Mouse (Mus musculus): ENCODE measurements around the gene Rpl13. TPM values are rescaled to one million over a fixed set of nuclear protein-coding genes. Genes with fewer than 3 reads are reported as not detected.

Gene Rpl13
- polyA plus RNA-seq, 1 experiment, result 3,059 TPM

- no peak overlapping the region for H3ac ChIP-seq (ENCODE audit: control insufficient read depth, insufficient read length)
- H3K4me2 ChIP-seq (ENCODE audit: low read depth), result no peak overlapping the region
- no peaks in the 10 kb centered on the region for H3K27me3 ChIP-seq (ENCODE audit: control insufficient read depth, insufficient read depth, insufficient read length)
- H3K36me3 ChIP-seq (ENCODE audit: control insufficient read depth, insufficient read depth), result peaks cover 25% of the 10 kb centered on the region
- TF ChIP-seq POLR2A (IDR thresholded peaks at IDR 0.05; ENCODE audit: insufficient read length, low read depth) (no peak), POLR2AphosphoS2 (IDR thresholded peaks at IDR 0.05; ENCODE audit: insufficient read length, low read depth) (no peak), E2F4 (IDR thresholded peaks at IDR 0.05; ENCODE audit: insufficient read depth) (no peak), MAX (IDR thresholded peaks at IDR 0.05; ENCODE audit: low read depth) (no peak), USF1 (IDR thresholded peaks at IDR 0.05; ENCODE audit: low read depth) (no peak), CEBPB (IDR thresholded peaks at IDR 0.05; ENCODE audit: insufficient read depth, poor library complexity, severe bottlenecking) (no peak), REST (IDR thresholded peaks at IDR 0.05; ENCODE audit: insufficient read depth, insufficient read length) (no peak), MYOG (IDR thresholded peaks at IDR 0.05; ENCODE audit: control insufficient read depth in 1 of 3, insufficient read depth in 1 of 3, insufficient read length in 2 of 3, low read depth in 2 of 3) (no peak), TCF3 (IDR thresholded peaks at IDR 0.05; ENCODE audit: insufficient read length, low read depth) (no peak), TCF12 (IDR thresholded peaks at IDR 0.05; ENCODE audit: insufficient read depth, poor library complexity, severe bottlenecking) (no peak), SRF (IDR thresholded peaks at IDR 0.05; ENCODE audit: control insufficient read depth, insufficient read length, low read depth) (no peak), MYOD1 (IDR thresholded peaks at IDR 0.05; ENCODE audit: control insufficient read depth in 1 of 3, insufficient read length in 2 of 3, low read depth in 2 of 3) (no peak)
- H3K79me2 ChIP-seq (ENCODE audit: control insufficient read depth, insufficient read depth), result peaks cover 14% of the 10 kb centered on the region
- H3K4me3 ChIP-seq, result no peak overlapping the region
These were observed 5.9 kb downstream of the Rpl13 start for GRCm38 (mm10) chr8:123108010-123108409.

DNA sequence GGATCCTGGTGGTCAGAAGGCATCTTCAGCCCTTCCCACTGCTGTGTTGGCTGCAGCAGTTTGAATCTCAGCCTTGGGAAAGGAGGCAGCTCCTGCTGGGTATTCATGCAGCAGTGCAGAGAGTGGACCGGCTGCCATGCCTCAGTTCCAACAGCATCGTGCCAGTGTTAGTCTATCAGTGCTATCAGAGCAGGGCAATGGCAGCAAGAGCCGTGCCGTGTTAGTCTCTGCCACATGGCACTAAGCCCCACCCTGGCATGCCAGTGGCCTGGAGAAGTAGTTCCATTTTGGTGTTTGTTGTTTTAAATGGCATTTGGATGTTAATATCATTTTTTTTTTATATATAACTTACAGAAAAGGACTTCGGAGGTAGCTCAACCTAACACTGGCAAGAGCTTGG, 6.8 kb downstream of the Rpl13 start:
- no peak for TF ChIP-seq MAX (IDR thresholded peaks at IDR 0.05; ENCODE audit: low read depth)
- no peak for TF ChIP-seq REST (IDR thresholded peaks at IDR 0.05; ENCODE audit: insufficient read depth, insufficient read length)
- TF ChIP-seq TCF12 (IDR thresholded peaks at IDR 0.05; ENCODE audit: insufficient read depth, poor library complexity, severe bottlenecking), result no peak
- TF ChIP-seq MYOD1 (IDR thresholded peaks at IDR 0.05; ENCODE audit: control insufficient read depth in 1 of 3, insufficient read length in 2 of 3, low read depth in 2 of 3), result no peak
- no peak for TF ChIP-seq CEBPB (IDR thresholded peaks at IDR 0.05; ENCODE audit: insufficient read depth, poor library complexity, severe bottlenecking)
- TF ChIP-seq POLR2A (IDR thresholded peaks at IDR 0.05; ENCODE audit: insufficient read length, low read depth), result no peak
- H3K4me3 ChIP-seq, result no peak overlapping the region
- H3K36me3 ChIP-seq (ENCODE audit: control insufficient read depth, insufficient read depth), result peaks cover 21% of the 10 kb centered on the region
- no peak overlapping the region for H3K4me2 ChIP-seq (ENCODE audit: low read depth)
- H3ac ChIP-seq (ENCODE audit: control insufficient read depth, insufficient read length), result no peak overlapping the region
- H3K27me3 ChIP-seq (ENCODE audit: control insufficient read depth, insufficient read depth, insufficient read length), result no peaks in the 10 kb centered on the region
- peaks cover 5% of the 10 kb centered on the region for H3K79me2 ChIP-seq (ENCODE audit: control insufficient read depth, insufficient read depth)

- peaks cover 5% of the 10 kb centered on the region for H3K36me3 ChIP-seq (ENCODE audit: control insufficient read depth, insufficient read depth)
- H3K4me2 ChIP-seq (ENCODE audit: low read depth), result no peak overlapping the region
- H3K4me3 ChIP-seq, result no peak overlapping the region
- TF ChIP-seq MYOD1 (IDR thresholded peaks at IDR 0.05; ENCODE audit: control insufficient read depth in 1 of 3, insufficient read length in 2 of 3, low read depth in 2 of 3), result no peak
- TF ChIP-seq TCF12 (IDR thresholded peaks at IDR 0.05; ENCODE audit: insufficient read depth, poor library complexity, severe bottlenecking), result no peak
- TF ChIP-seq MAX (IDR thresholded peaks at IDR 0.05; ENCODE audit: low read depth), result no peak
- no peak for TF ChIP-seq E2F4 (IDR thresholded peaks at IDR 0.05; ENCODE audit: insufficient read depth)
- TF ChIP-seq POLR2A (IDR thresholded peaks at IDR 0.05; ENCODE audit: insufficient read length, low read depth), result no peak
- no peak for TF ChIP-seq POLR2AphosphoS2 (IDR thresholded peaks at IDR 0.05; ENCODE audit: insufficient read length, low read depth)
- no peak for TF ChIP-seq SRF (IDR thresholded peaks at IDR 0.05; ENCODE audit: control insufficient read depth, insufficient read length, low read depth)
- TF ChIP-seq MYOG (IDR thresholded peaks at IDR 0.05; ENCODE audit: control insufficient read depth in 1 of 3, insufficient read depth in 1 of 3, insufficient read length in 2 of 3, low read depth in 2 of 3), result no peak
- no peak for TF ChIP-seq REST (IDR thresholded peaks at IDR 0.05; ENCODE audit: insufficient read depth, insufficient read length)
- no peak for TF ChIP-seq TCF3 (IDR thresholded peaks at IDR 0.05; ENCODE audit: insufficient read length, low read depth)
- TF ChIP-seq CEBPB (IDR thresholded peaks at IDR 0.05; ENCODE audit: insufficient read depth, poor library complexity, severe bottlenecking), result no peak
- TF ChIP-seq USF1 (IDR thresholded peaks at IDR 0.05; ENCODE audit: low read depth), result no peak
- H3K79me2 ChIP-seq (ENCODE audit: control insufficient read depth, insufficient read depth), result no peaks in the 10 kb centered on the region
- no peak overlapping the region for H3ac ChIP-seq (ENCODE audit: control insufficient read depth, insufficient read length)
- H3K27me3 ChIP-seq (ENCODE audit: control insufficient read depth, insufficient read depth, insufficient read length), result no peaks in the 10 kb centered on the region
These were observed 8.5 kb downstream of the Rpl13 start for GRCm38 (mm10) chr8:123110649-123111048.

DNA sequence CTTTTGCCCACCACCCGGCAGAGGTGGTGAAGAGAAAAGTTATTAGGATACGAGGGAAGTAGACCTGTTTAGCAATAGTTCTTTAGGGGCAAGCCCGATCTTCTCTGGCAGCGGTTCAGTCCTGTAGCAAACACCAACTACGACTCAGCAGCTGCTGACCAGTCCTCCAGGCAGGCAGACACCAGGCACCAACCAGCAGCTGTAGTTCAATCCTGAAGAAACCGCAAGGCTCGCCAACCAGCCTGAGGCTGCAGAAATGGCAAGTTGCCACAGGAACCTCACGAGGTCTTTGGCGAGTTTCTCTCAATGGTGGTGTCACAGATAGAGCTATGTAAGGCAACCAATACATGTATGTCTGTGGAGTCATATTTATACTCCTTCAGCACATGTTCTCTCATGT, 10.7 kb downstream of the Rpl13 start:
- H3K79me2 ChIP-seq (ENCODE audit: control insufficient read depth, insufficient read depth), result no peaks in the 10 kb centered on the region
- no peak for TF ChIP-seq USF1 (IDR thresholded peaks at IDR 0.05; ENCODE audit: low read depth)
- peak; percentile 60 to 89 (median 73) for TF ChIP-seq MYOG (IDR thresholded peaks at IDR 0.05; ENCODE audit: control insufficient read depth in 1 of 3, insufficient read depth in 1 of 3, insufficient read length in 2 of 3, low read depth in 2 of 3)
- TF ChIP-seq TCF12 (IDR thresholded peaks at IDR 0.05; ENCODE audit: insufficient read depth, poor library complexity, severe bottlenecking), result peak; percentile 72
- TF ChIP-seq REST (IDR thresholded peaks at IDR 0.05; ENCODE audit: insufficient read depth, insufficient read length), result no peak
- TF ChIP-seq MYOD1 (IDR thresholded peaks at IDR 0.05; ENCODE audit: control insufficient read depth in 1 of 3, insufficient read length in 2 of 3, low read depth in 2 of 3), result peak; percentile 16 to 84 (median 78)
- TF ChIP-seq TCF3 (IDR thresholded peaks at IDR 0.05; ENCODE audit: insufficient read length, low read depth), result peak; percentile 19
- H3K4me2 ChIP-seq (ENCODE audit: low read depth), result no peak overlapping the region
- H3K4me3 ChIP-seq, result no peak overlapping the region
- H3K36me3 ChIP-seq (ENCODE audit: control insufficient read depth, insufficient read depth), result no peaks in the 10 kb centered on the region
- no peak overlapping the region for H3ac ChIP-seq (ENCODE audit: control insufficient read depth, insufficient read length)
- peaks cover 9% of the 10 kb centered on the region for H3K27me3 ChIP-seq (ENCODE audit: control insufficient read depth, insufficient read depth, insufficient read length)

GRCm38 (mm10) chr8:123113908-123114469, 11.8 kb downstream of the Rpl13 start:
- H3K27me3 ChIP-seq (ENCODE audit: control insufficient read depth, insufficient read depth, insufficient read length), result peaks cover 12% of the 10 kb centered on the region
- no peaks in the 10 kb centered on the region for H3K79me2 ChIP-seq (ENCODE audit: control insufficient read depth, insufficient read depth)
- no peak overlapping the region for H3ac ChIP-seq (ENCODE audit: control insufficient read depth, insufficient read length)
- TF ChIP-seq POLR2A (IDR thresholded peaks at IDR 0.05; ENCODE audit: insufficient read length, low read depth), result no peak
- no peak for TF ChIP-seq TCF12 (IDR thresholded peaks at IDR 0.05; ENCODE audit: insufficient read depth, poor library complexity, severe bottlenecking)
- TF ChIP-seq CEBPB (IDR thresholded peaks at IDR 0.05; ENCODE audit: insufficient read depth, poor library complexity, severe bottlenecking), result no peak
- no peak for TF ChIP-seq MYOD1 (IDR thresholded peaks at IDR 0.05; ENCODE audit: control insufficient read depth in 1 of 3, insufficient read length in 2 of 3, low read depth in 2 of 3)
- no peak for TF ChIP-seq MAX (IDR thresholded peaks at IDR 0.05; ENCODE audit: low read depth)
- no peak for TF ChIP-seq E2F4 (IDR thresholded peaks at IDR 0.05; ENCODE audit: insufficient read depth)
- TF ChIP-seq POLR2AphosphoS2 (IDR thresholded peaks at IDR 0.05; ENCODE audit: insufficient read length, low read depth), result no peak
- TF ChIP-seq TCF3 (IDR thresholded peaks at IDR 0.05; ENCODE audit: insufficient read length, low read depth), result no peak
- TF ChIP-seq MYOG (IDR thresholded peaks at IDR 0.05; ENCODE audit: control insufficient read depth in 1 of 3, insufficient read depth in 1 of 3, insufficient read length in 2 of 3, low read depth in 2 of 3), result no peak
- no peak for TF ChIP-seq USF1 (IDR thresholded peaks at IDR 0.05; ENCODE audit: low read depth)
- no peak for TF ChIP-seq SRF (IDR thresholded peaks at IDR 0.05; ENCODE audit: control insufficient read depth, insufficient read length, low read depth)
- no peak for TF ChIP-seq REST (IDR thresholded peaks at IDR 0.05; ENCODE audit: insufficient read depth, insufficient read length)
- no peaks in the 10 kb centered on the region for H3K36me3 ChIP-seq (ENCODE audit: control insufficient read depth, insufficient read depth)
- no peak overlapping the region for H3K4me2 ChIP-seq (ENCODE audit: low read depth)
- no peak overlapping the region for H3K4me3 ChIP-seq
